Mouse (Mus musculus) forebrain, embryonic 16.5 days (tissue): ENCODE results near the gene Cbln1. TPM values are rescaled to one million over a fixed set of nuclear protein-coding genes. Genes with fewer than 3 reads are reported as not detected.

Experiments
- polyA plus RNA-seq: library from polyadenylated mRNA; unstranded; fragments of >200 nt; fragmentation: Nextera tagmentation; extraction: Ambion mirVana; gene quantifications from 2 replicates; pipeline ENCODE4 v1.2.1, GENCODE M21; 2015

The Cbln1 gene
- polyA plus RNA-seq, 1 experiment from 2014 or later: 5.9 TPM

Other genes starting within 250 kb of the Cbln1 start
- not detected in 2 replicates for gene 4933402J07Rik, start 91.2 kb upstream of the Cbln1 start, polyA plus RNA-seq